Mouse (Mus musculus) hindbrain, postnatal 0 days (tissue): ENCODE measurements around the gene Ccdc124. TPM values are rescaled to one million over a fixed set of nuclear protein-coding genes. Genes with fewer than 3 reads are reported as not detected.

Experiments used
- ATAC-seq: fragments of 200-750 bp; cut with Nextera tagmentation; 2 replicates; pipeline ENCODE4 v1.8.0; 2017; ENCODE audit warnings: mild to moderate bottlenecking, moderate TSS enrichment, moderate library complexity
- DNase-seq: peaks from one replicate; pipeline ENCODE4 v3.0.0-alpha.2; 2015; ENCODE audit warnings: low spot score
- H3K27ac ChIP-seq: fragments of 300-500 bp; sonication (generic); 2 replicates; pipeline ENCODE4 v1.5.1; 2014; ENCODE audit warnings: mild to moderate bottlenecking
- H3K27me3 ChIP-seq: fragments of 300-500 bp; sonication (generic); 2 replicates; pipeline ENCODE4 v1.6.1; 2014; ENCODE audit warnings: low read length, mixed read lengths; ENCODE audit not compliant: insufficient read depth
- H3K36me3 ChIP-seq: fragments of 300-500 bp; sonication (generic); 2 replicates; pipeline ENCODE4 v1.6.1; 2014; ENCODE audit warnings: low read length, mixed read lengths; ENCODE audit not compliant: insufficient read depth
- H3K4me1 ChIP-seq: fragments of 300-500 bp; sonication (generic); 2 replicates; pipeline ENCODE4 v1.6.1; 2014; ENCODE audit warnings: antibody characterized with exemption, low read length, mixed read lengths; ENCODE audit not compliant: insufficient read depth
- H3K4me2 ChIP-seq: fragments of 300-500 bp; sonication (generic); 2 replicates; pipeline ENCODE4 v1.6.1; 2014; ENCODE audit warnings: low read depth, mild to moderate bottlenecking, low read length, moderate library complexity, mixed read lengths
- H3K4me3 ChIP-seq: fragments of 300-500 bp; sonication (generic); 2 replicates; pipeline ENCODE4 v1.5.1; 2014; ENCODE audit warnings: low read length
- H3K9ac ChIP-seq: fragments of 300-500 bp; sonication (generic); replicated peaks from 2 replicates; pipeline ENCODE4 v1.6.1; 2014; ENCODE audit warnings: mild to moderate bottlenecking, low read length, moderate library complexity, mixed read lengths
- H3K9me3 ChIP-seq: fragments of 300-500 bp; sonication (generic); 2 replicates; pipeline ENCODE4 v1.6.1; 2016; ENCODE audit warnings: low read length, mixed read lengths
- CTCF ChIP-seq: IDR thresholded peaks from 2 replicates; pipeline ENCODE4 v1.5.1; 2016; ENCODE audit warnings: antibody characterized with exemption, control low read depth, low read depth
- WGBS: fragments of 180-500 bp; shearing (Covaris S2); extraction: QIAGEN DNeasy Blood & Tissue Kit; methylation state at CpG from one replicate; pipeline ENCODE4 v1.1.7; 2014; 5-methylcytosine and 5-hydroxymethylcytosine counted together
- polyA plus RNA-seq: library from polyadenylated mRNA; unstranded; fragments of >200 nt; fragmentation: Nextera tagmentation; extraction: Ambion mirVana; gene quantifications from 2 replicates; pipeline ENCODE4 v1.2.1, GENCODE M21; 2015
- total RNA-seq: library from RNA; depleted of rRNA; stranded (reverse); fragments of >200 nt; gene quantifications from 2 replicates; pipeline ENCODE4 v1.2.3, GENCODE M21; 2014

Ccdc124 gene
- total and polyA plus RNA-seq, 2 experiments from 2014 or later: 45.1 to 145 TPM

GRCm38 (mm10) chr8:70865350-70866000 lies 8.3 kb downstream of the Ccdc124 start:
- Histone ChIP-seq H3K9me3 (no peaks in the 10 kb centered on the region), H3K27ac (peak overlapping the region; percentile 78), H3K27me3 (no peaks in the 10 kb centered on the region), H3K36me3 (no peaks in the 10 kb centered on the region), H3K4me3 (peak overlapping the region; percentile 38), H3K4me2 (peak overlapping the region; percentile 84), H3K4me1 (peaks cover 21% of the 10 kb centered on the region), H3K9ac (peak overlapping the region; percentile 49)
- DNase-seq (peak; percentile 100), ATAC-seq (peak; percentile 89)
- WGBS: under 1% methylated on average over 46 of the region's 46 CpGs
- peak; percentile 9; the same call in 1 of the 2 replicates for TF ChIP-seq CTCF

GRCm38 (mm10) chr8:70864712-70865221 lies 9.0 kb downstream of the Ccdc124 start:
- H3K4me3 ChIP-seq: peak overlapping the region; percentile 38
- peak overlapping the region; percentile 78 for H3K27ac ChIP-seq
- peaks cover 21% of the 10 kb centered on the region for H3K4me1 ChIP-seq
- H3K9me3 ChIP-seq: no peaks in the 10 kb centered on the region
- no peaks in the 10 kb centered on the region for H3K36me3 ChIP-seq
- no peak; the same call in 1 of the 2 replicates for ATAC-seq
- WGBS: under 1% methylated on average over 24 of the region's 24 CpGs
- H3K9ac ChIP-seq: peak overlapping the region; percentile 49
- TF ChIP-seq CTCF: no peak
- no peak for DNase-seq
- H3K27me3 ChIP-seq: no peaks in the 10 kb centered on the region
- H3K4me2 ChIP-seq: peak overlapping the region; percentile 84

GRCm38 (mm10) chr8:70863956-70864711 lies 9.6 kb downstream of the Ccdc124 start:
- H3K4me2 ChIP-seq: peak overlapping the region; percentile 84
- no peaks in the 10 kb centered on the region for H3K36me3 ChIP-seq
- peak overlapping the region; percentile 44 for H3K4me3 ChIP-seq
- peak overlapping the region; percentile 47 for H3K9ac ChIP-seq
- H3K27me3 ChIP-seq: no peaks in the 10 kb centered on the region
- TF ChIP-seq CTCF: no peak
- no peak for ATAC-seq
- peak; percentile 46 for DNase-seq
- H3K9me3 ChIP-seq: no peaks in the 10 kb centered on the region
- H3K4me1 ChIP-seq: peaks cover 21% of the 10 kb centered on the region
- H3K27ac ChIP-seq: no peak overlapping the region; the same call in 1 of the 2 replicates
- 1% methylated on average over 46 of the region's 46 CpGs for WGBS

GRCm38 (mm10) chr8:70862824-70863641 lies 10.7 kb downstream of the Ccdc124 start, which contains the start of gene Kcnn1:
Kcnn1 (minus strand) TSS chr8:70863258.
- peaks cover 18% of the 10 kb centered on the region for H3K4me1 ChIP-seq
- DNase-seq: no peak
- WGBS: under 1% methylated on average over 55 of the region's 55 CpGs

GRCm38 (mm10) chr8:70857516-70857915 lies 16.2 kb downstream of the Ccdc124 start:
- Histone ChIP-seq H3K9ac (no peak overlapping the region), H3K27me3 (no peaks in the 10 kb centered on the region), H3K36me3 (no peaks in the 10 kb centered on the region), H3K4me1 (peaks cover 12% of the 10 kb centered on the region; the same call in 1 of the 2 replicates), H3K4me2 (0 out of 2 replicates have a peak overlapping the region, but pooled peaks have one; percentile 86), H3K4me3 (no peak overlapping the region), H3K9me3 (no peaks in the 10 kb centered on the region), H3K27ac (no peak overlapping the region)
- ATAC-seq: no peak
- no peak for DNase-seq
- TF ChIP-seq CTCF: no peak
- 16% methylated on average over 4 of the region's 4 CpGs for WGBS

More at GRCm38 (mm10) chr8:70862824-70863641, 10.7 kb downstream of the Ccdc124 start, which contains the start of gene Kcnn1:
- H3K9ac ChIP-seq: peak within 1 kb of the TSS; percentile 56
- TF ChIP-seq CTCF: peak; percentile 54
- H3K4me3 ChIP-seq: peak within 1 kb of the TSS; percentile 44
- no peak for ATAC-seq
- no peaks in the 10 kb centered on the region for H3K9me3 ChIP-seq
- H3K36me3 ChIP-seq: no peaks in the 10 kb centered on the region
- no peak within 1 kb of the TSS for H3K27ac ChIP-seq
- H3K27me3 ChIP-seq: no peaks in the 10 kb centered on the region
- peak within 1 kb of the TSS; percentile 84 for H3K4me2 ChIP-seq

GRCm38 (mm10) chr8:70856541-70857197 lies 17.1 kb downstream of the Ccdc124 start:
- ATAC-seq (peak; percentile 81), DNase-seq (peak; percentile 76)
- no peaks in the 10 kb centered on the region for H3K36me3 ChIP-seq
- peak overlapping the region; percentile 86 for H3K4me2 ChIP-seq
- H3K4me1 ChIP-seq: peaks cover 12% of the 10 kb centered on the region; the same call in 1 of the 2 replicates
- peak overlapping the region; percentile 50 for H3K9ac ChIP-seq
- no peaks in the 10 kb centered on the region for H3K9me3 ChIP-seq
- H3K27ac ChIP-seq: no peak overlapping the region
- H3K4me3 ChIP-seq: peak overlapping the region; percentile 50
- no peaks in the 10 kb centered on the region for H3K27me3 ChIP-seq
- no peak for TF ChIP-seq CTCF
- WGBS: 6% methylated on average over 33 of the region's 33 CpGs
